Mouse (Mus musculus): ENCODE results near the gene Syne3. TPM values are rescaled to one million over a fixed set of nuclear protein-coding genes. Genes with fewer than 3 reads are reported as not detected.

Gene Syne3
- polyA plus RNA-seq, 1 experiment from 2014 or later, result 0.38 TPM

DNA sequence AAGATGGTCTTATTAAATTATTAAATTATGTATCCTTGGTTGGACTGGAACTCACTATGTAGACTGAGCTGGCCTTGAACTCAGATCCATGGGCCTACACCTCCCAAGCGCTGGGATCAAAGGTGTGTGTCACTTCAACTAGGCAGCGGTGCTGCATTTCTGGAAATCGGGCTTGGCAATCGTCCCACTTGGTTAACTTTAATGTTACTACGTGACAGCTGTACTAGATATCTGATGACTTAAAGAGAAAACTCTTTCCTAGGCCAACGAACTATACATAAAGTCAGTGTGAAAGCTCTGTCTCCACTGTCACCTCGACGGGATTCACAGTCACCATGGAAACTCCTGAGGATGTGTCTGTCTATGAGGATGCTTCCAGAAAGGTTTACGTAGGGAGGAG is 20.3 kb upstream of the Syne3 start:
- H3K9me3 ChIP-seq (ENCODE audit: control insufficient read depth, low read length), result no peaks in the 10 kb centered on the region
- H3K4me1 ChIP-seq (ENCODE audit: control insufficient read depth, insufficient read depth, low read depth, low read length), result peaks cover 31% of the 10 kb centered on the region
- H3K27me3 ChIP-seq (replicated peaks; ENCODE audit: control insufficient read depth, insufficient read depth, low read length), result no peaks in the 10 kb centered on the region
- 82% methylated on average over 9 of the region's 9 CpGs for WGBS
- H3K4me2 ChIP-seq (ENCODE audit: low read length), result no peak overlapping the region
- no peak overlapping the region for H3K27ac ChIP-seq (ENCODE audit: low read depth, low read length)
- H3K4me3 ChIP-seq (ENCODE audit: low read length), result no peak overlapping the region
- 0 out of 2 replicates have a peak, but pooled peaks cover 2% of the 10 kb centered on the region for H3K36me3 ChIP-seq (ENCODE audit: control insufficient read depth, insufficient read depth, low read length)
- no peak for ATAC-seq
- no peak overlapping the region for H3K9ac ChIP-seq (ENCODE audit: low read depth, low read length)

- peaks cover 13% of the 10 kb centered on the region for H3K4me1 ChIP-seq (ENCODE audit: control insufficient read depth, insufficient read depth, low read depth, low read length)
- no peaks in the 10 kb centered on the region for H3K27me3 ChIP-seq (replicated peaks; ENCODE audit: control insufficient read depth, insufficient read depth, low read length)
- no peak overlapping the region for H3K4me2 ChIP-seq (ENCODE audit: low read length)
- 0 out of 2 replicates have a peak, but pooled peaks cover 2% of the 10 kb centered on the region for H3K36me3 ChIP-seq (ENCODE audit: control insufficient read depth, insufficient read depth, low read length)
- no peak overlapping the region for H3K27ac ChIP-seq (ENCODE audit: low read depth, low read length)
- 35% methylated on average over 15 of the region's 15 CpGs for WGBS
- no peak for ATAC-seq
- no peak overlapping the region for H3K4me3 ChIP-seq (ENCODE audit: low read length)
- no peak overlapping the region for H3K9ac ChIP-seq (ENCODE audit: low read depth, low read length)
- H3K9me3 ChIP-seq (ENCODE audit: control insufficient read depth, low read length), result peaks cover 13% of the 10 kb centered on the region
Measured at GRCm38 (mm10) chr12:105027323-105027991, 17.8 kb upstream of the Syne3 start.

DNA sequence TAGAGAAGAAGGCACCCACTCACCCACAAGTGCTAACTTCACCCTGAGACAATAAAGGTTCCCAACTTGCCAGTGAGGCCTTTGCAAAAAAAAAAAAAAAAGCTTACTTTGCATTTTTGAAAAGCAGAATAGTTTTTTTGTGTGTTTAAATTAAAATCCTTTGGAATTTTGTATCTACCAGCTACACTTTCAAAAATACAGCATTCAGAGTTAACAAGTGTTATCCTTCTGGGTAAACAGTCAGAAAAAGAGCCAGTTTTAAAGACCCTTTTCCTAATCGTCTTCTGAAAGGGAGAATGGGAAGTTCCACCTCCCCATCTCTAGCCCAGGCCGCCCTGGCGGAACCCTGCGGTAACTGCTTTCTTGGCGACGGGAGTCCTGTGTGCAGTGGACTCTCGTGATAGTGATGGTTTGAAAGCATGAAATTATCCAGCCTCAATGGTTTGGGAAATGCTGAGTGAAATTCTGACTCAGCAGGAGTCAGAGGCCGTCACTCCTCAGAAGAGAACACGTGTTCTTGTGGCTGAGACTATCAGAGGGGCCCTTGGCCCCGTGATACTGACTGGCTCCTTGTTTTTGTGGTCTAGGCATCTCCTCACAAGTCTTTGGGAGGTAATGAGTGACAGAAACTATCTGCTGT is 16.5 kb upstream of the Syne3 start:
- Histone ChIP-seq H3K9me3 (ENCODE audit: control insufficient read depth, low read length) (peaks cover 13% of the 10 kb centered on the region), H3K27me3 (replicated peaks; ENCODE audit: control insufficient read depth, insufficient read depth, low read length) (no peaks in the 10 kb centered on the region), H3K4me1 (ENCODE audit: control insufficient read depth, insufficient read depth, low read depth, low read length) (peaks cover 10% of the 10 kb centered on the region), H3K4me3 (ENCODE audit: low read length) (no peak overlapping the region), H3K27ac (ENCODE audit: low read depth, low read length) (no peak overlapping the region), H3K36me3 (ENCODE audit: control insufficient read depth, insufficient read depth, low read length) (0 out of 2 replicates have a peak, but pooled peaks cover 2% of the 10 kb centered on the region), H3K4me2 (ENCODE audit: low read length) (no peak overlapping the region), H3K9ac (ENCODE audit: low read depth, low read length) (no peak overlapping the region)
- WGBS, result 50% methylated on average over 10 of the region's 10 CpGs
- no peak for ATAC-seq

- Histone ChIP-seq H3K36me3 (ENCODE audit: control insufficient read depth, insufficient read depth, low read length) (0 out of 2 replicates have a peak, but pooled peaks cover 2% of the 10 kb centered on the region), H3K27me3 (replicated peaks; ENCODE audit: control insufficient read depth, insufficient read depth, low read length) (no peaks in the 10 kb centered on the region), H3K4me2 (ENCODE audit: low read length) (no peak overlapping the region), H3K27ac (ENCODE audit: low read depth, low read length) (no peak overlapping the region), H3K4me1 (ENCODE audit: control insufficient read depth, insufficient read depth, low read depth, low read length) (peaks cover 3% of the 10 kb centered on the region), H3K9ac (ENCODE audit: low read depth, low read length) (no peak overlapping the region), H3K9me3 (ENCODE audit: control insufficient read depth, low read length) (peaks cover 13% of the 10 kb centered on the region), H3K4me3 (ENCODE audit: low read length) (no peak overlapping the region)
- 51% methylated on average over 8 of the region's 8 CpGs for WGBS
- no peak for ATAC-seq
Measured at GRCm38 (mm10) chr12:105025271-105025946, 15.8 kb upstream of the Syne3 start.

DNA sequence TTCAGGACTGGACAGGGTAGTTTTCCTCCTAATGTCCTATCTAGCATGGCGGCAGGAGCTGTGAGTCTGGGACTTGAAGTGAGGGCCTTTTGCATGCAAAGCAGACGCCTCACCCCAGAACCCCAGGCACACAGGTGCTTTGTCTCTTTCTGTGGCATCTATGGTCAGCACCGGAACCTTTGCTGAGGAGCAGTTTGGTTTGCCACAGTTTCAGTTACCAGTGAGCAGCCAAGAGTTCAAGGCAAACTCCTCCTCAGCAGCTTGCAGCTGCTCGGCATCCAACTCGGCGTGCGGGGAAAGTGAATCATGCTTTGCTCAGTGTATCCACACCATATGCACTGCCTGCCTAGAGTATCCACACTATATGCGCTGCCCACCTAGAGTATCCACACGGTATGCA is 13.2 kb upstream of the Syne3 start:
- no peak overlapping the region for H3K9ac ChIP-seq (ENCODE audit: low read depth, low read length)
- H3K4me3 ChIP-seq (ENCODE audit: low read length), result no peak overlapping the region
- H3K4me2 ChIP-seq (ENCODE audit: low read length), result no peak overlapping the region
- H3K27ac ChIP-seq (ENCODE audit: low read depth, low read length), result no peak overlapping the region
- H3K4me1 ChIP-seq (ENCODE audit: control insufficient read depth, insufficient read depth, low read depth, low read length), result no peaks in the 10 kb centered on the region; the same call in 1 of the 2 replicates
- peaks cover 13% of the 10 kb centered on the region for H3K9me3 ChIP-seq (ENCODE audit: control insufficient read depth, low read length)
- H3K27me3 ChIP-seq (replicated peaks; ENCODE audit: control insufficient read depth, insufficient read depth, low read length), result no peaks in the 10 kb centered on the region
- ATAC-seq, result no peak
- no peaks in the 10 kb centered on the region for H3K36me3 ChIP-seq (ENCODE audit: control insufficient read depth, insufficient read depth, low read length)
- WGBS, result 96% methylated on average over 9 of the region's 9 CpGs

DNA sequence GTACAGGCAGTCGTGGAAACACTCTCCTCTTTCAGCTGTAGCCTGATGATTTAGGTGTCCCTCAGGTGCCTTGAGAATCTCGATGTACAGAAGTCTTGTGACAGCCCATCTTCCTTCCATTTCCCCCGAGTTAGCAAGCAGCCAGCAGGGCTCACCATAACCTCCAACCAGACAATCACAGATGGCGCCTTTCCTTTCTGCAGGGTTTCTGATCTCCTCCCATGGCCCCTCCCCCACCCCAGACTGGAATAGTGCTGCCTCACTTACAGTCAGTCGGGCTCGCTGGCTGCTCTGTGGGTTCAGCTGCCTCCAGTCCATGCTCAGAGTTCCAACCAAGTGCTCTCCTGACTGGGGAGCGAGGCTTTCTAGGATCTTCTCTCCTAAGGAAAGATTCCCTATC is 12.5 kb upstream of the Syne3 start:
- Histone ChIP-seq H3K27me3 (replicated peaks; ENCODE audit: control insufficient read depth, insufficient read depth, low read length) (no peaks in the 10 kb centered on the region), H3K9ac (ENCODE audit: low read depth, low read length) (no peak overlapping the region), H3K9me3 (ENCODE audit: control insufficient read depth, low read length) (peaks cover 13% of the 10 kb centered on the region), H3K4me1 (ENCODE audit: control insufficient read depth, insufficient read depth, low read depth, low read length) (no peaks in the 10 kb centered on the region; the same call in 1 of the 2 replicates), H3K4me3 (ENCODE audit: low read length) (no peak overlapping the region), H3K36me3 (ENCODE audit: control insufficient read depth, insufficient read depth, low read length) (no peaks in the 10 kb centered on the region), H3K4me2 (ENCODE audit: low read length) (no peak overlapping the region), H3K27ac (ENCODE audit: low read depth, low read length) (no peak overlapping the region)
- 69% methylated on average over 7 of the region's 7 CpGs for WGBS
- ATAC-seq, result no peak

DNA sequence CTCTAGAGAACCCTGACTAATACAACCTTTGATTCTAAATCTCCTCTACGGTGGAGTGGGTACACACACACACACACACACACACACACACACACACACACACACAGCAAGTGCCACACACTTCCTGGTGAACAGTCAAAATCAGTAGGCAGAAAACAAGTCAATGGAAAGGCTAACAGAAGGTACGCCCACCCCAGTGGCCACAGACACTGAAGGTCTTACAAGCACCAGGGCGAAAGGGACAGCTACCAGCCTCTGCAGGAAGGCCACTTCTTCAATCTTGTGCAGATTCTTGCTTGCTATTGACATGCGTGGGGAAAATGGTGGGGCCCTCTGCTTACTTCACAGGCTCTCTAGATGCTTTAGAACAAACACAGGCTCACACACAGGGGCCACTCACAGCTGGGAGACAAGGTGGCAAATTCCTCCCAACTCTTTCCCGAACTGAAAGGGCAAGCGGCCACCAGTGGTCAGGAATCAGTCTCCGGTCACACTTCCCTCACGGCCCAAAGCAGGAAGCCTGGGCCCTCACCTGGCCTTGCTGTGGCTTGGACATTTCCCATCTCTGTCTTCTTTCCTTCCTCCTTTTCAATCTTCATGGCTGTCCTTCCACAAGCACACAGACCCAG is 11.9 kb upstream of the Syne3 start:
- no peaks in the 10 kb centered on the region for H3K36me3 ChIP-seq (ENCODE audit: control insufficient read depth, insufficient read depth, low read length)
- no peak overlapping the region for H3K4me2 ChIP-seq (ENCODE audit: low read length)
- WGBS, result 92% methylated on average over 8 of the region's 8 CpGs

DNA sequence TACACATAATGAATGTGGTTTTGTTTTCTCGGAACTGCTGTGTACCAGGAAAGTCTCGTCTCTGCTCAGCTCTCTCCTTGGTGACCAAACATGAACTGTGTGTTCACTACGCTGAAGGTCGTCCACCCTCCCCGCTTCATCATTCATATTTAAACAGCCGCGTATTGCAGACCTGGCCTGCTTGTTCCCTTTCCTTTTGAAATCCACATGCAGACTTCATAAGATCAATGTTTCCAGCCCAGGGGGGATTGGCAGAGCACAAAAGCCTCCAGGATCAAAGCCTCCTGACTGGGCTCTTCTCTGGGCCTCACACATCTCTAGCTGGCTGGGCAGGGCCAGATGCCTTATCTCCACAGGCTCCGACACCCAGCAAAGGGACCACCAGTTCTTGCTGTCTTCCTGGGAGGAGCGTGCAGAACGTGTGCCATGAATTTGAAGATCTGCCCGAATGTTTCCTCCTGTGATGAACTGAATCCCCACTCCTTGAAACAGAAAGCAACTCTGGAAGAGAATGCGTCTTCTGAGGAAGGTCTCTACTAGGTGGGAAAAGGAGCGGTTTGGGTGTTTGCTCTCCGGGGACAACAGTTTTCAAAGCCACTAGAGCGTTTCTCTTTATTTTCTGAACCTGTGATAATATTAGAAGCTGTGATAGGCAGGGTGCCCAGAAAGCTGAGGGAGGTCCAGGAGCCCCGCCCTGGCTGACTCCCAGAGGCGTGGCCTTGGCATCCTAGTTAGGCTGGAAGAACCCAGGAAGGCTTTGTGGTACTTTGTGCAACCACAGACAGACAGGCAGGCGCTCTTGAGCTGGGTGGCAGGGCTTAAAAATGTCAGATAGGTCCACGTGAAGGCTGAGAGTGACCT is 10.0 kb upstream of the Syne3 start:
- Histone ChIP-seq H3K4me1 (ENCODE audit: control insufficient read depth, insufficient read depth, low read depth, low read length) (no peaks in the 10 kb centered on the region; the same call in 1 of the 2 replicates), H3K27ac (ENCODE audit: low read depth, low read length) (peak overlapping the region; percentile 34; the same call in 1 of the 2 replicates), H3K9me3 (ENCODE audit: control insufficient read depth, low read length) (peaks cover 13% of the 10 kb centered on the region), H3K9ac (ENCODE audit: low read depth, low read length) (no peak overlapping the region; the same call in 1 of the 2 replicates), H3K4me3 (ENCODE audit: low read length) (no peak overlapping the region), H3K4me2 (ENCODE audit: low read length) (no peak overlapping the region), H3K36me3 (ENCODE audit: control insufficient read depth, insufficient read depth, low read length) (no peaks in the 10 kb centered on the region), H3K27me3 (replicated peaks; ENCODE audit: control insufficient read depth, insufficient read depth, low read length) (no peaks in the 10 kb centered on the region)
- WGBS, result 50% methylated on average over 19 of the region's 19 CpGs
- peak; percentile 34; the same call in 1 of the 2 replicates for ATAC-seq

More for the DNA sequence above, 11.9 kb upstream of the Syne3 start:
- ATAC-seq, result no peak
- Histone ChIP-seq H3K27ac (ENCODE audit: low read depth, low read length) (no peak overlapping the region), H3K27me3 (replicated peaks; ENCODE audit: control insufficient read depth, insufficient read depth, low read length) (no peaks in the 10 kb centered on the region), H3K9me3 (ENCODE audit: control insufficient read depth, low read length) (peaks cover 13% of the 10 kb centered on the region), H3K9ac (ENCODE audit: low read depth, low read length) (no peak overlapping the region), H3K4me1 (ENCODE audit: control insufficient read depth, insufficient read depth, low read depth, low read length) (no peaks in the 10 kb centered on the region; the same call in 1 of the 2 replicates), H3K4me3 (ENCODE audit: low read length) (no peak overlapping the region)

Data from hindbrain, embryonic 16.5 days (tissue).